Mouse (Mus musculus) sigmoid colon, adult 10 weeks (tissue): Measurements from ENCODE around the gene Lctl. TPM values are rescaled to one million over a fixed set of nuclear protein-coding genes. Genes with fewer than 3 reads are reported as not detected.

Experiments
- polyA plus RNA-seq: library from polyadenylated mRNA; stranded (reverse); fragments of 350-450 nt; fragmentation: Illumina TruSeq; extraction: RNeasy Lipid Tissue Mini Kit (QIAGEN cat#74804); gene quantifications from one replicate; pipeline ENCODE4 v1.2.3, GENCODE M21; 2014; ENCODE audit warnings: low read depth, low replicate concordance

The Lctl gene
- polyA plus RNA-seq, result not detected

DNA sequence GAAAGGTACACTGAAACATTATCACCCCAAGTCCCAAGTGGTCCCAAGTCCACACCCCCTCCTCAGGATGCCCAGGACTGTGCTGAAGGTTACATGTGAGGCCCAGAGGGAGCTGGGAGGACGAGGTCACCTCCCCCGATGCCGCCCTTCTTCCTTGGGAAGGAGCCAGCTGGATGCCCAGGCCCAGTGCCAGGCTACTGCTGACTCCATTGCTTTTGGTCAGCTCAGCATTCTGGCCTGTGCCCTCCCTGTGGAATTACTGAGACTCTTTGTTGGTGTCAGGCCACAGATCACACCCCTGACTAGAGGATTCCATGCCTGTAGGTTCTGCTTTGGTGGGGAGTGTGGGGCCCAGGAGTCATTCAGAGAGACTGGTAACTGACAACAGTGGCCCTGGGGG is at the start of gene Lctl:
Lctl (plus strand) TSS at position 272 of the 400 bp plus-strand sequence.

DNA sequence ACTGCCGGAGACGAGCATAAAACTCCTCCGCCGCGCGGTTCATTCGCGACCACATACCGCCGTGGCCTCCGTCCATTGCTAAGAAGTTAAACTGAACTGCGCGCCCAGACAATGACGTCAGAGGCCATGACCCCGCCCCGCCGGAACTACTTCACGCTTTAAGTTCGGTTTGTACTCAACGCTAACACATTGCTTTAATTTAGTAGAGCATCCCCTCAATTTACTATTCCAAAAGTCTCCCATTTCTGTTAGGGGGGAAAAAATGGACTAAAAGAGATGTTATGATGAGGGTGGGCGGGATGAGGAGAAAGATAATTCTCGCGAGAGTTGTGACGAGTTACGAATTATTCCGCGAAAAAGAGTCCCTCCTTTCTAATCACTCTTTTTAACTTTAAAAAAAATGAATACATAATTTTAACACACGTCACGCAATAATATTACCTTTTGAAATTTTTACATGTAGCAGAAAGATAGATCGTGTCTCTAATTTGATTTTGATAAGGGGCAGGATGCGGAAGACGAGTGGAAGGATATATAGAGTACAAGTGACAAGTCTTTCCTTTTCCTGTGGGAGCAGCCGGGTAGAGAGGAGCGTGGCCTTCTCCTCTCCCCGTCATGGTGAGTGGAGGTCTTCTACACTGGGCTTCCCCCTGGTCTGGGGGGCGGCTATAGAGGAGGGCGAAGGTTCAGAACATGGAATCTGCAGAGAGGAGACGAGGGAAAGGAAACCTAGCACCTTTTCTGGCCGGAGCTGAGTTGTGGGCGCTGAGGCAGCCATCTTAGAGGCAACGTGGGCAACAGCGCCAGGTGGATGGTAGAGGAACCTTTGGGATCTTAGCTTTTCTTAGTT is 56.1 kb downstream of the Lctl start, which contains the start of the genes Zwilch and Rpl4:
Zwilch (minus strand) TSS at position 289 of the 850 bp plus-strand sequence.
Rpl4 (plus strand) TSS at position 560 of the 850 bp plus-strand sequence.

DNA sequence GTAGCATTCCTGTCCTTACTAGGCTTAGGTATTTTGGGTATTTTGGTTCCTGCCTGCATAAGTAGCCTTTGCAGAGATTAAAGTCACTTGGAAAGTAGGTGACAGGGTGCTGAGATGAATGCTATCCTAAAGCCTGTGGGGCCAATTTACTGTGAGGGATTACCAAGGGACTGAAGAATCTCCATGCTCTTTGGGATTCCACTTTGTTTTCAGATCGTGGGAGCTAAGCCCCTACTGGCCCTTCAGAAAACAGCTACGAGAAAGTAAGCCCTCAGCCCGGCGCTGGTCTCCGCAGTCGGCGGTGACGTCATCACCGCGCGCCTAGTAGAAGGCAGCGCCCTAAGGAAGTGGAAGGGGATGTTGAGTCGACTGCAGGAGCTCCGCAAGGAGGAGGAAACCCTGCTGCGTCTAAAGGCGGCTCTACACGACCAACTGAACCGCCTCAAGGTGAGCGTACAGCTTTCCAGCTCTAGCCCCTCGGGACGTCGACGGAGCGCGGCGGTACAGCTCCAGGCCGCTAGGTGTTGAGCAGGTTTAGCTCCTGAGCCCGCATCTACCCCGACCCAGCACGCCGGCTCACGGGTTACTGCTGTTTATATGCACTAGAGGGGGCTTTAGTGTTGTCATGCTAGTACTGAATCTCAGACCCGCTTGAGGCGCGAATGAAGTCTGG is 62.2 kb downstream of the Lctl start, which contains the start of gene Snapc5:
Snapc5 (plus strand) TSS at position 301 of the 673 bp plus-strand sequence.

Other genes with a start within 250 kb of the Lctl start
- 4.5 TPM for gene Smad6, start 95.1 kb upstream of the Lctl start, polyA plus RNA-seq
- 12.4 TPM for gene Zwilch, start 56.0 kb downstream of the Lctl start, polyA plus RNA-seq
- gene Rpl4, start 56.2 kb downstream of the Lctl start, polyA plus RNA-seq, result 663 TPM
- 90.4 TPM for gene Snapc5, start 62.1 kb downstream of the Lctl start, polyA plus RNA-seq
- not detected for gene Uchl4, start 118.1 kb downstream of the Lctl start, polyA plus RNA-seq
- gene Map2k1, start 136.5 kb downstream of the Lctl start, polyA plus RNA-seq, result 181 TPM
- gene Tipin, start 164.4 kb downstream of the Lctl start, polyA plus RNA-seq, result 41.2 TPM
- 10.9 TPM for gene Dis3l, start 224.1 kb downstream of the Lctl start, polyA plus RNA-seq